In the genomic region with DNA sequence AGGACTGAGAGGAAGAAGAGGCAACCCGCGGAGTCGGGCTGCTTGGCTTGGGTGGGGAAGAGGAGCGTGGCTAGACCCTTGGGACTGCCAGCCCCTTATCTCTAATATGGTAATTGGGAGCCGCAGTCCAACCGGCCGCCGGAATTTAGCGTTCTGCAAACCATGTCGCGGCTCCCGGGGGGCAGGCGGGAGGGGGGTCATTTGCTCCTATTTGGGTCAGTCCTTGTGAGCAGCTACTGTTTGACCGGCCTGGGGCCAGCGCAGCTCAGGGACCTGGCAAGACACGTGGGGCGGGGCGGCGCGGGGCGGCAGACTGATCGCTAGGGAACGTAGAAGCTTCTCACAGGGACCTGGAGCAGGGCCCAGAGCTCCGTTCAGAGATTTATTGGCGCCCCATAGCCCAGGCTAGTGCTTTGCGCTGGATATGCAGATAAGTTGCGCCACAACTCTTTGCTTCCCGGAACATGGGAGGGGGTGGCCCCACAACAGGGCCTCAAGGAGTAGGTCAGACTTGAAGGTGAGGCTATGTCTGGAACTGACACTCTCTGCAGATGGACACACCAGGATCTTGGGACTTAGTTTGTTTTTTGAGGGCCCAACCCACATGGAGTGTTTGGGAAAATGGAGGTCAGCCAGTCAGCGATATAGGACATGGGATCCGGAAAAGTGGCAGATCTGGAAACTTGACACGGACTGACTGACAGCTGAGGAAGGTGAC, we compare ENCODE assay signal across 8 mouse cellular contexts. TPM values are rescaled to one million over a fixed set of nuclear protein-coding genes. Genes with fewer than 3 reads are reported as not detected.
DNase-seq lines count a peak whose midpoint lies in the region; ATAC-seq and TF ChIP-seq lines count a peak whose summit lies in the region.

No protein-coding gene starts in this region.

- peak overlapping the region; percentile 99 for H3K4me2 ChIP-seq in hindbrain, postnatal 0 days (ENCODE audit: low read depth, low read length)

- WGBS in hindbrain, postnatal 0 days = 2% methylated on average over 31 of the region's 31 CpGs

- no peaks in the 10 kb centered on the region for H3K27me3 ChIP-seq in hindbrain, postnatal 0 days (ENCODE audit: insufficient read depth, low read length)

- H3K9ac ChIP-seq in hindbrain, postnatal 0 days (replicated peaks; ENCODE audit: low read length) = peak overlapping the region; percentile 59

- H3K9me3 ChIP-seq in hindbrain, postnatal 0 days (ENCODE audit: low read length) = no peaks in the 10 kb centered on the region

- H3K4me1 ChIP-seq in hindbrain, postnatal 0 days (ENCODE audit: insufficient read depth, low read length) = peaks cover 14% of the 10 kb centered on the region

- DNase-seq in ZHBTc4 (ENCODE audit: low read depth, low spot score) = peak; percentile 54
- peak; percentile 57 for DNase-seq in embryo, embryonic 10 days (ENCODE audit: low spot score)
- DNase-seq in gastrocnemius, postnatal 10 days = peak; percentile 81
- peak; percentile 73 for DNase-seq in hindbrain, postnatal 0 days (ENCODE audit: low spot score)
- DNase-seq in left cerebral cortex, postnatal 25 days (ENCODE audit: low spot score in 2 of 2) = peak; percentile 56 to 74
- DNase-seq in right cerebral cortex, postnatal 25 days = peak; percentile 74
- DNase-seq in urinary bladder, postnatal 36 days (ENCODE audit: low spot score in 2 of 2) = peak; percentile 75 to 87

- ATAC-seq in hindbrain, postnatal 0 days = peak; percentile 48
- ATAC-seq in megakaryocyte progenitor cell, adult 5-6 weeks (replicated peaks; ENCODE audit: poor library complexity) = peak; percentile 40

- no peak for TF ChIP-seq CTCF in hindbrain, postnatal 0 days (IDR thresholded peaks at IDR 0.05; ENCODE audit: low read depth)

- intact Hi-C loops in left cerebral cortex, postnatal 25 days (cut with DNase I) = loop anchor here (1.0 kb wide), 3 partner anchors 10 to 29 kb away; a partner anchor contains a TSS

- H3K4me3 ChIP-seq in hindbrain, postnatal 0 days (ENCODE audit: low read length) = peak overlapping the region; percentile 61

- H3K27ac ChIP-seq in hindbrain, postnatal 0 days = peak overlapping the region; percentile 91

- H3K36me3 ChIP-seq in hindbrain, postnatal 0 days (ENCODE audit: insufficient read depth, low read length) = 0 out of 2 replicates have a peak, but pooled peaks cover 4% of the 10 kb centered on the region

RNA-seq across cellular contexts. Expression of a gene that starts 9.9 kb away (rescaled TPM):
- total RNA-seq in gastrocnemius, postnatal 10 days (2021) = 1 to 10 TPM; 8.9 to 10.0 TPM
- 122 and 129 TPM in 2 replicates for total RNA-seq in hindbrain, postnatal 0 days (2014; rRNA removed)
- 65.6 and 68.7 TPM in 2 replicates for polyA plus RNA-seq in hindbrain, postnatal 0 days (2015; fragmentation: Nextera tagmentation; extraction: Ambion mirVana)
- 100 to 1,000 TPM in 1 of 2 experiments, 10 to 100 TPM in 1; 99.9 to 100 TPM for total RNA-seq in left cerebral cortex, postnatal 25 days (2021)
- total RNA-seq in megakaryocyte progenitor cell, adult 5-6 weeks (2015) = 9.4 and 13.1 TPM in 2 replicates
- 14.0 and 20.3 TPM in 2 replicates for total RNA-seq in megakaryocyte progenitor cell, adult 5-6 weeks (2017)

RNA-seq across cellular contexts. Expression of a gene that starts 10.5 kb away (rescaled TPM):
- 10 to 100 TPM; 16.0 to 21.4 TPM for total RNA-seq in gastrocnemius, postnatal 10 days (2021)
- total RNA-seq in hindbrain, postnatal 0 days (2014; rRNA removed) = 58.2 and 67.0 TPM in 2 replicates
- polyA plus RNA-seq in hindbrain, postnatal 0 days (2015; fragmentation: Nextera tagmentation; extraction: Ambion mirVana) = 86.6 and 88.0 TPM in 2 replicates
- total RNA-seq in left cerebral cortex, postnatal 25 days (2021) = 10 to 100 TPM; 37.7 to 38.3 TPM
- total RNA-seq in megakaryocyte progenitor cell, adult 5-6 weeks (2015) = 13.4 and 14.1 TPM in 2 replicates
- total RNA-seq in megakaryocyte progenitor cell, adult 5-6 weeks (2017) = 43.1 and 56.3 TPM in 2 replicates

RNA-seq across cellular contexts. Expression of a gene that starts 17.8 kb away (rescaled TPM):
- not detected for total RNA-seq in gastrocnemius, postnatal 10 days (2021)
- 13.3 and 17.6 TPM in 2 replicates for total RNA-seq in hindbrain, postnatal 0 days (2014; rRNA removed)
- 15.9 and 21.7 TPM in 2 replicates for polyA plus RNA-seq in hindbrain, postnatal 0 days (2015; fragmentation: Nextera tagmentation; extraction: Ambion mirVana)
- total RNA-seq in left cerebral cortex, postnatal 25 days (2021) = 10 to 100 TPM; 33.2 to 40.7 TPM
- total RNA-seq in megakaryocyte progenitor cell, adult 5-6 weeks (2015) = not detected in 2 replicates
- total RNA-seq in megakaryocyte progenitor cell, adult 5-6 weeks (2017) = not detected in 2 replicates

RNA-seq across cellular contexts. Expression of a gene that starts 22.6 kb away (rescaled TPM):
- total RNA-seq in gastrocnemius, postnatal 10 days (2021) = 100 to 1,000 TPM; 261 to 293 TPM
- total RNA-seq in hindbrain, postnatal 0 days (2014; rRNA removed) = 150 and 155 TPM in 2 replicates
- 198 and 210 TPM in 2 replicates for polyA plus RNA-seq in hindbrain, postnatal 0 days (2015; fragmentation: Nextera tagmentation; extraction: Ambion mirVana)
- total RNA-seq in left cerebral cortex, postnatal 25 days (2021) = 10 to 100 TPM; 49.8 to 57.2 TPM
- 190 and 236 TPM in 2 replicates for total RNA-seq in megakaryocyte progenitor cell, adult 5-6 weeks (2015)
- total RNA-seq in megakaryocyte progenitor cell, adult 5-6 weeks (2017) = 131 and 141 TPM in 2 replicates

RNA-seq across cellular contexts. Expression of a gene that starts 24.1 kb away (rescaled TPM):
- total RNA-seq in gastrocnemius, postnatal 10 days (2021) = 10 to 100 TPM; 12.1 to 17.3 TPM
- 18.5 and 23.1 TPM in 2 replicates for total RNA-seq in hindbrain, postnatal 0 days (2014; rRNA removed)
- 11.1 and 14.4 TPM in 2 replicates for polyA plus RNA-seq in hindbrain, postnatal 0 days (2015; fragmentation: Nextera tagmentation; extraction: Ambion mirVana)
- 10 to 100 TPM; 11.9 to 13.3 TPM for total RNA-seq in left cerebral cortex, postnatal 25 days (2021)
- total RNA-seq in megakaryocyte progenitor cell, adult 5-6 weeks (2015) = 5.0 and 6.8 TPM in 2 replicates
- total RNA-seq in megakaryocyte progenitor cell, adult 5-6 weeks (2017) = 7.3 and 7.6 TPM in 2 replicates

Comparison
In these comparisons a context has a peak if more than half of its experiments do, and no peak if none do; other contexts are left out.
1. Peak in every context shown above with its lines: DNase-seq, ATAC-seq, H3K4me3 ChIP-seq and H3K27ac ChIP-seq.
2. RNA of a gene that starts 17.8 kb away (total RNA-seq): 33.2 to 40.7 TPM in left cerebral cortex, postnatal 25 days and 13.3 to 17.6 TPM in hindbrain, postnatal 0 days; not detected in gastrocnemius, postnatal 10 days and not detected in megakaryocyte progenitor cell, adult 5-6 weeks; every median in the first group is over 10 times any median in the second.